Mouse (Mus musculus) heart, adult 2 months (tissue): ENCODE results near the gene Wasf1.

Source experiments
- EP300 ChIP-seq: fragments of 200-500 bp; IDR thresholded peaks from 2 replicates; pipeline ENCODE4 v1.6.1; 2011; ENCODE audit warnings: low read depth, low read length, control low read depth; ENCODE audit not compliant: insufficient read depth
- POLR2A ChIP-seq: fragments of 200-500 bp; IDR thresholded peaks from 2 replicates; pipeline ENCODE4 v1.6.1; 2011; ENCODE audit warnings: mild to moderate bottlenecking, low read depth, low read length, control low read depth; ENCODE audit not compliant: insufficient read depth

GRCm38 (mm10) chr10:40950176-40950575 lies 66.9 kb downstream of the Wasf1 start:
- TF ChIP-seq POLR2A = no peak
- no peak for TF ChIP-seq EP300
